Mouse (Mus musculus) layer of hippocampus, adult 18-20 months (tissue): ENCODE data around the gene Creb5. TPM values are rescaled to one million over a fixed set of nuclear protein-coding genes. Genes with fewer than 3 reads are reported as not detected.

Experiments
- DNase-seq, 2 experiments: peaks; one replicate each; pipeline ENCODE4 v3.0.0; 2022; ENCODE audit warnings: low spot score in 2 of 2
- total RNA-seq, 2 experiments: library from RNA; stranded (reverse); gene quantifications; 2 replicates each; pipeline ENCODE4 v1.2.3; 2021

Creb5 gene
- total RNA-seq, 2 experiments from 2014 or later: 2.6 to 3.2 TPM

GRCm38 (mm10) chr6:53584718-53585405, 297.8 kb downstream of the Creb5 start:
- DNase-seq: peak; percentile 38 to 78

GRCm38 (mm10) chr6:53589746-53590145, 302.7 kb downstream of the Creb5 start:
- no peak for DNase-seq

- DNase-seq: no peak
These were observed 305.2 kb downstream of the Creb5 start for GRCm38 (mm10) chr6:53592230-53592629.

GRCm38 (mm10) chr6:53593603-53594002, 306.5 kb downstream of the Creb5 start:
- DNase-seq: no peak

- DNase-seq: no peak
These were observed 307.2 kb downstream of the Creb5 start for GRCm38 (mm10) chr6:53594316-53594715.

GRCm38 (mm10) chr6:53596402-53596801, 309.3 kb downstream of the Creb5 start:
- DNase-seq: no peak

GRCm38 (mm10) chr6:53603041-53603440, 316.0 kb downstream of the Creb5 start:
- DNase-seq: no peak

- no peak for DNase-seq
These were observed 316.6 kb downstream of the Creb5 start for GRCm38 (mm10) chr6:53603695-53604094.

- no peak for DNase-seq
These were observed 317.3 kb downstream of the Creb5 start for GRCm38 (mm10) chr6:53604386-53604785.

- DNase-seq: no peak
These were observed 318.1 kb downstream of the Creb5 start for GRCm38 (mm10) chr6:53605184-53605583.

- DNase-seq: peak in 1 of 2 experiments; percentile 5
These were observed 324.4 kb downstream of the Creb5 start for GRCm38 (mm10) chr6:53611451-53611945.

GRCm38 (mm10) chr6:53612681-53613080, 325.6 kb downstream of the Creb5 start:
- DNase-seq: no peak

GRCm38 (mm10) chr6:53615440-53616211, 328.6 kb downstream of the Creb5 start:
- DNase-seq: no peak

- no peak for DNase-seq
These were observed 331.1 kb downstream of the Creb5 start for GRCm38 (mm10) chr6:53618164-53618563.

- DNase-seq: no peak
These were observed 332.6 kb downstream of the Creb5 start for GRCm38 (mm10) chr6:53619676-53620075.

- DNase-seq: no peak
These were observed 334.2 kb downstream of the Creb5 start for GRCm38 (mm10) chr6:53621295-53621694.

GRCm38 (mm10) chr6:53624455-53625276, 337.6 kb downstream of the Creb5 start:
- DNase-seq: no peak

- no peak for DNase-seq
These were observed 339.0 kb downstream of the Creb5 start for GRCm38 (mm10) chr6:53626044-53626443.

GRCm38 (mm10) chr6:53628714-53629113, 341.6 kb downstream of the Creb5 start:
- DNase-seq: no peak

- DNase-seq: no peak
These were observed 348.4 kb downstream of the Creb5 start for GRCm38 (mm10) chr6:53635453-53635852.
